Mouse (Mus musculus) kidney, postnatal 25 days (tissue): ENCODE measurements around the gene Ttc26.

ENCODE experiments used
- DNase-seq, 2 experiments: peaks; one replicate each; pipeline ENCODE4 v3.0.0; 2021; ENCODE audit warnings: mixed read lengths in 2 of 2

Ttc26 gene

DNA sequence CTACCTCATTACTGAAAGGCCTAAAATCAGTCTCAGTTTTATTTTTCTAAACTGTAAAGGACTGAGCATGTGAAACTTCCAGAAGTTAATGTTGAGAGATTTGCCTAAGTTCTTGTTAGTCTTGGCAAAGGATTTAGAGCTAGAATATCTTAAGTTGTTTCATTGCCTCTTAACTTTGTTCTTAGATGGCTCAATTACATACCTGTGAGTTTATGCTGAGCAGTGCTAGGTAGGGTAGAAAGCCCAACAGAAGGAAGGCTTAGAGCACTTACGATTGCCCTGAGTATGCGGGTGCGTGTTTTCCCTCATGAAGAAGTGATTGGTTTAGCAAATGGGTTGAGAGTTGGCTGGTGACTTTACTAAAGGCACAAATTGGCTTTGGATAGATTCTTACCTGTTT lies 76.8 kb downstream of the Ttc26 start:
- DNase-seq: no peak

DNA sequence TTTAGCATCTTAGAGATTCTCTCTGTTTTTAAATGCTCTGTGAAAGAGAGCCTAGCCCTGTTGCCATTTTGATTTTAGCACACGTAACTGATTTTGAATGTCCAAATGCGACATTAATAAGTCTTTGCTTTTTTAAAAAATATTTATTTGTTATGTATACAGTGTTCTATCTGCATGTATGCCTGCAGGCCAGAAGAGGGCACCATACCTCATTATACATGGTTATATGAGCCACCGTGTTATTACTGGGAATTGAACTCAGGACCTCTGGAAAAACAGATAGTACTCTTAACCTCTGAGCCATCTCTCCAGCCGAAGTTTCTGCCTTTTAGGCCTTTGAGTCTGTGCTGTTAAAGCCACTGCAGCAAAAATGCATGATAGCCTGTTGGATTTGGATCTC lies 88.3 kb downstream of the Ttc26 start:
- no peak for DNase-seq
